Mouse (Mus musculus): Measurements from ENCODE around the gene Wipf2. TPM values are rescaled to one million over a fixed set of nuclear protein-coding genes. Genes with fewer than 3 reads are reported as not detected.

Gene Wipf2
- polyA plus RNA-seq, 1 experiment from 2014 or later: 5.2 TPM

GRCm38 (mm10) chr11:98951026-98951906, 87.8 kb downstream of the Wipf2 start:
- peaks cover 82% of the 10 kb centered on the region for H3K4me1 ChIP-seq
- H3K9ac ChIP-seq: peak overlapping the region; percentile 26; the same call in 1 of the 2 replicates
- WGBS: 42% methylated on average over 16 of the region's 16 CpGs
- H3K27me3 ChIP-seq: no peaks in the 10 kb centered on the region
- peak overlapping the region; percentile 29 for H3K4me2 ChIP-seq
- peak; percentile 66 for ATAC-seq (replicated peaks; ENCODE audit: low FRiP score)
- H3K4me3 ChIP-seq (replicated peaks): 0 out of 2 replicates have a peak overlapping the region, but pooled peaks have one; percentile 14
- H3K9me3 ChIP-seq (replicated peaks): no peaks in the 10 kb centered on the region
- peak overlapping the region; percentile 94 for H3K27ac ChIP-seq
- peaks cover 21% of the 10 kb centered on the region for H3K36me3 ChIP-seq

- no peak for ATAC-seq (replicated peaks; ENCODE audit: low FRiP score)
- Histone ChIP-seq H3K4me1 (peaks cover 82% of the 10 kb centered on the region), H3K27me3 (no peaks in the 10 kb centered on the region), H3K9me3 (replicated peaks) (no peaks in the 10 kb centered on the region), H3K9ac (no peak overlapping the region), H3K4me2 (no peak overlapping the region), H3K27ac (peak overlapping the region; percentile 94), H3K4me3 (replicated peaks) (no peak overlapping the region), H3K36me3 (peaks cover 30% of the 10 kb centered on the region)
- WGBS: 86% methylated on average over 1 of the region's 1 CpGs
These were observed 88.7 kb downstream of the Wipf2 start for GRCm38 (mm10) chr11:98952111-98952510.

GRCm38 (mm10) chr11:98952736-98953135, 89.3 kb downstream of the Wipf2 start:
- Histone ChIP-seq H3K4me3 (replicated peaks) (no peak overlapping the region), H3K9me3 (replicated peaks) (no peaks in the 10 kb centered on the region), H3K4me1 (peaks cover 76% of the 10 kb centered on the region), H3K27ac (0 out of 2 replicates have a peak overlapping the region, but pooled peaks have one; percentile 10), H3K27me3 (no peaks in the 10 kb centered on the region), H3K4me2 (no peak overlapping the region), H3K9ac (no peak overlapping the region), H3K36me3 (peaks cover 35% of the 10 kb centered on the region)
- WGBS: 66% methylated on average over 2 of the region's 2 CpGs
- no peak for ATAC-seq (replicated peaks; ENCODE audit: low FRiP score)

GRCm38 (mm10) chr11:98953361-98953760, 89.9 kb downstream of the Wipf2 start:
- Histone ChIP-seq H3K27me3 (no peaks in the 10 kb centered on the region), H3K9ac (no peak overlapping the region), H3K27ac (peak overlapping the region; percentile 90; the same call in 1 of the 2 replicates), H3K4me2 (no peak overlapping the region), H3K9me3 (replicated peaks) (no peaks in the 10 kb centered on the region), H3K4me1 (peaks cover 73% of the 10 kb centered on the region), H3K4me3 (replicated peaks) (no peak overlapping the region), H3K36me3 (peaks cover 36% of the 10 kb centered on the region)
- no peak for ATAC-seq (replicated peaks; ENCODE audit: low FRiP score)
- WGBS: 9% methylated on average over 2 of the region's 2 CpGs

- Histone ChIP-seq H3K9ac (peak overlapping the region; percentile 11; the same call in 1 of the 2 replicates), H3K27me3 (no peaks in the 10 kb centered on the region), H3K36me3 (peaks cover 36% of the 10 kb centered on the region), H3K4me1 (peaks cover 76% of the 10 kb centered on the region), H3K9me3 (replicated peaks) (no peaks in the 10 kb centered on the region), H3K4me3 (replicated peaks) (no peak overlapping the region), H3K27ac (peak overlapping the region; percentile 90), H3K4me2 (peak overlapping the region; percentile 47)
- no peak for ATAC-seq (replicated peaks; ENCODE audit: low FRiP score)
- 21% methylated on average over 13 of the region's 13 CpGs for WGBS
These were observed 90.4 kb downstream of the Wipf2 start for GRCm38 (mm10) chr11:98953835-98954320.

- no peak overlapping the region for H3K9ac ChIP-seq
- peaks cover 78% of the 10 kb centered on the region for H3K4me1 ChIP-seq
- H3K27ac ChIP-seq: peak overlapping the region; percentile 90
- H3K36me3 ChIP-seq: peaks cover 36% of the 10 kb centered on the region
- WGBS: 5% methylated on average over 10 of the region's 10 CpGs
- H3K9me3 ChIP-seq (replicated peaks): no peaks in the 10 kb centered on the region
- ATAC-seq (replicated peaks; ENCODE audit: low FRiP score): peak; percentile 57
- H3K4me2 ChIP-seq: peak overlapping the region; percentile 47
- no peaks in the 10 kb centered on the region for H3K27me3 ChIP-seq
- H3K4me3 ChIP-seq (replicated peaks): no peak overlapping the region
These were observed 90.9 kb downstream of the Wipf2 start for GRCm38 (mm10) chr11:98954373-98954772.

Other genes with a start within 250 kb of the Wipf2 start
- gene Gm12355, start 238.0 kb upstream of the Wipf2 start, polyA plus RNA-seq (2015; fragmentation: Nextera tagmentation; extraction: Ambion mirVana): 1.1 and 1.5 TPM in 2 replicates
- gene Gsdma3, start 237.3 kb upstream of the Wipf2 start, polyA plus RNA-seq (2015; fragmentation: Nextera tagmentation; extraction: Ambion mirVana): not detected in 2 replicates
- gene Gsdma2, start 216.9 kb upstream of the Wipf2 start, polyA plus RNA-seq (2015; fragmentation: Nextera tagmentation; extraction: Ambion mirVana): not detected in 2 replicates
- 0.06 and 0.13 TPM in 2 replicates for gene Gsdma, start 199.3 kb upstream of the Wipf2 start, polyA plus RNA-seq (2015; fragmentation: Nextera tagmentation; extraction: Ambion mirVana)
- 262 and 280 TPM in 2 replicates for gene Psmd3, start 181.1 kb upstream of the Wipf2 start, polyA plus RNA-seq (2015; fragmentation: Nextera tagmentation; extraction: Ambion mirVana)
- 0.23 TPM in 1 of 2 replicates, not detected in the other for gene Csf3, start 162.4 kb upstream of the Wipf2 start, polyA plus RNA-seq (2015; fragmentation: Nextera tagmentation; extraction: Ambion mirVana)
- gene Med24, start 134.2 kb upstream of the Wipf2 start, polyA plus RNA-seq (2015; fragmentation: Nextera tagmentation; extraction: Ambion mirVana): 58.2 and 64.7 TPM in 2 replicates
- 21.7 and 26.9 TPM in 2 replicates for gene Thra, start 123.0 kb upstream of the Wipf2 start, polyA plus RNA-seq (2015; fragmentation: Nextera tagmentation; extraction: Ambion mirVana)
- 2.0 and 2.3 TPM in 2 replicates for gene Nr1d1, start 88.3 kb upstream of the Wipf2 start, polyA plus RNA-seq (2015; fragmentation: Nextera tagmentation; extraction: Ambion mirVana)
- gene Msl1, start 68.1 kb upstream of the Wipf2 start, polyA plus RNA-seq (2015; fragmentation: Nextera tagmentation; extraction: Ambion mirVana): 25.1 and 25.8 TPM in 2 replicates
- gene Casc3, start 58.7 kb upstream of the Wipf2 start, polyA plus RNA-seq (2015; fragmentation: Nextera tagmentation; extraction: Ambion mirVana): 40.6 and 40.8 TPM in 2 replicates
- gene Rapgefl1, start 26.9 kb upstream of the Wipf2 start, polyA plus RNA-seq (2015; fragmentation: Nextera tagmentation; extraction: Ambion mirVana): 1.6 and 1.7 TPM in 2 replicates
- 36.3 and 39.1 TPM in 2 replicates for gene Cdc6, start 44.2 kb downstream of the Wipf2 start, polyA plus RNA-seq (2015; fragmentation: Nextera tagmentation; extraction: Ambion mirVana)
- gene Rara, start 64.2 kb downstream of the Wipf2 start, polyA plus RNA-seq (2015; fragmentation: Nextera tagmentation; extraction: Ambion mirVana): 29.3 and 32.1 TPM in 2 replicates
- 0.48 and 0.51 TPM in 2 replicates for gene Gjd3, start 119.4 kb downstream of the Wipf2 start, polyA plus RNA-seq (2015; fragmentation: Nextera tagmentation; extraction: Ambion mirVana)
- 249 and 256 TPM in 2 replicates for gene Top2a, start 160.6 kb downstream of the Wipf2 start, polyA plus RNA-seq (2015; fragmentation: Nextera tagmentation; extraction: Ambion mirVana)
- 644 and 695 TPM in 2 replicates for gene Igfbp4, start 177.6 kb downstream of the Wipf2 start, polyA plus RNA-seq (2015; fragmentation: Nextera tagmentation; extraction: Ambion mirVana)
- gene Tns4, start 225.7 kb downstream of the Wipf2 start, polyA plus RNA-seq (2015; fragmentation: Nextera tagmentation; extraction: Ambion mirVana): 0.29 and 0.32 TPM in 2 replicates